Mouse (Mus musculus) lung, postnatal 25 days (tissue): ENCODE data around the gene B4galt2.
A peak's percentile ranks its signal among the peaks of the same experiment; 100 is the strongest.

ENCODE experiments used
- DNase-seq: peaks from one replicate; pipeline ENCODE4 v3.0.0; 2022; ENCODE audit warnings: low spot score

B4galt2 gene

GRCm38 (mm10) chr4:117870437-117870836, 12.8 kb downstream of the B4galt2 start:
- no peak for DNase-seq

- DNase-seq, result no peak
These were observed 14.0 kb downstream of the B4galt2 start for GRCm38 (mm10) chr4:117869317-117869716.

DNA sequence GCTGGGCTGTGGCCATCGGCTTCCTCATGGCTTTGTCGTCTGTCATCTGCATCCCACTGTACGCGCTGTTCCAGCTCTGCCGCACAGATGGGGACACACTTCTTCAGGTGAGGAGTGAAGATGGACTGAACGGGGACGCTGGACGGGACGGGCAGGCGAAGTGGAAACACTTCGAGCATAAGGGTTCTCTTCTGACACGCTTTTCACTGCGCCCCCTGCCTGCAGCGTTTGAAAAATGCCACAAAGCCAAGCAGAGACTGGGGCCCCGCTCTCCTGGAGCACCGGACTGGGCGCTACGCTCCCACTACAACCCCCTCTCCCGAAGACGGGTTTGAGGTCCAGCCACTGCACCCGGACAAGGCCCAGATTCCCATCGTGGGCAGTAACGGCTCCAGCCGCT, 15.5 kb downstream of the B4galt2 start:
- peak; percentile 49 for DNase-seq

- no peak for DNase-seq
These were observed 16.3 kb downstream of the B4galt2 start for GRCm38 (mm10) chr4:117867000-117867399.

GRCm38 (mm10) chr4:117866083-117866482, 17.2 kb downstream of the B4galt2 start:
- peak; percentile 87 for DNase-seq

GRCm38 (mm10) chr4:117862823-117863222, 20.5 kb downstream of the B4galt2 start:
- DNase-seq, result no peak

- DNase-seq, result no peak
These were observed 22.7 kb downstream of the B4galt2 start for GRCm38 (mm10) chr4:117860570-117860969.

DNA sequence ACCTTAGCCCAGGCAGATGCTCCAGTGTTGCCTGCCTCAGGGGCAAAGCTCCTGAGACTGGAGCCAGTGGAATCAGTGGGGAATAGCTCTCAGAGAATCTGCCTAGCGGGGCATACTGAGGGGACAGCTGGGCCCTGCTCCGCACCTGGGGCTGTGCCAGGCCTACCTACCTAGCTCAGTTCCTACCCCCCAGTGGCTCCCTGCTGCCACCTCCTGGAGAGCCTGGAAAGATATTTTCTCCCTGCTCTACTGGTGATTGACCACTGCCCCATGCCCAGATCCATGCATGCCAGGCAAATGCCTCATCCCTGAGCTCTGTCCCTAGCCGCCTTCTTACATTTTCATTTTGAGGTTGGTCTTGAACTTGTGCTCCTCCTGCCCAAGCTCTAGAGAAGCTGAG, 24.5 kb downstream of the B4galt2 start:
- DNase-seq, result peak; percentile 68

DNA sequence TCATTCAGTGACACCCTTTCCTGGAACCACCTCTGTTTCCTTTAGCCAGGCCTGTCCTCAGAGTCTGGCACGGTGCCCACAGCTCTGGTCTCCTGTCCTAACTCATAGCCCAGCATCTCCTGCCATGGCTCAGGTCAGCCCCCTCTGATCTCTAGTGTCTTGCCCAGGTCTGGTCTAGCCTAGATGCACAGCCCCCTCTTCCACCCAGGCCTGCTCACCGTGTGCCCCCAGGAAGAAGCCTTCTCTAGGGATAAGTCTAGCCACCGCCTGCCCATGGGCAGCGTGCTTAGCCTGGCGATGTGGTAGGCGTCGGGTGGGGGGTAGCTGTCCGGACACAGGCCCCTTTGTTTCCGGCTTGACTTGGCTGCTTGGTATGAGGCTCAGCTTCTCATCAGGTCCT, 28.1 kb downstream of the B4galt2 start:
- no peak for DNase-seq

GRCm38 (mm10) chr4:117852152-117852868, 31.0 kb downstream of the B4galt2 start:
- no peak for DNase-seq

- no peak for DNase-seq
These were observed 32.4 kb downstream of the B4galt2 start for GRCm38 (mm10) chr4:117850871-117851270.

- DNase-seq, result no peak
These were observed 33.1 kb downstream of the B4galt2 start for GRCm38 (mm10) chr4:117850176-117850575.

GRCm38 (mm10) chr4:117849506-117849905, 33.8 kb downstream of the B4galt2 start:
- DNase-seq, result no peak

GRCm38 (mm10) chr4:117849063-117849462, 34.2 kb downstream of the B4galt2 start:
- no peak for DNase-seq

- no peak for DNase-seq
These were observed 36.3 kb downstream of the B4galt2 start for GRCm38 (mm10) chr4:117847011-117847410.

DNA sequence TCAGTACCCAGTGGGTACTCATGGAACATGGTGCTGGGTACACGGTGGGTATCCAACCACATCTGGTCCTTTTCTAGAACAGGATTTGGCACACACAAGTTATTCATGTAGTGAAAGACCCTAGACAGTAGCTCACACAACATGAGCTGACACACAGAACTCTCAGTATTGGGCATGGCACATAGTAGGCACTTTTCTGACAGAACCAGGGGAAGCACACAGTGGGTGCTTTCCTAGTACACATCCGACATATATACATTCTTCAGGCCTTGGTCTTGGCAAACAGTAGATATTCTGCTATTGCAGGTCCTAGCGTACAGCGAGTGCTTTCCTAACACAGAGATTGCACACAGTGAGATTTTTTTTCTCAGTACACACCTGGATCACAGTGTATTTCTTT, 37.0 kb downstream of the B4galt2 start:
- DNase-seq, result no peak

DNA sequence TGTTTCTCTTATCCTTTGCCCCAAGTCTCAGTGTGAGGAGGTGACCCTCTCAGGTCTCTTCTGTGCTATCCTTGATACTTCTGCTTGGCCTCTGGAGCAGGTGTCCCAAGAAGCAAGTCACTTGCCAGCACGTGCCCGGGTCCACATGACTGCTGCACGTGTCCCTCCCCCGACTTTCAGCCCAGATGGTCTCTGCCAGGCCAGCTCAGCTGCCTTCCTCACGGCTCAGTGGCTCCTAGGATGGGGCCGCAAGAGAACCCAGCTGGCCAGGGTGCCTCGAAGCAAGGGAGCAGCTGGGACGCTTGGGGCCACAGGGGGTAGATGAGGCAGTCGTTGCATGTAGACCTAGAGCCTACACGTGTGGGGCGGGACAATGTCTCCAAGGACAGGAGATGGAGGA, 38.0 kb downstream of the B4galt2 start:
- DNase-seq, result no peak

DNA sequence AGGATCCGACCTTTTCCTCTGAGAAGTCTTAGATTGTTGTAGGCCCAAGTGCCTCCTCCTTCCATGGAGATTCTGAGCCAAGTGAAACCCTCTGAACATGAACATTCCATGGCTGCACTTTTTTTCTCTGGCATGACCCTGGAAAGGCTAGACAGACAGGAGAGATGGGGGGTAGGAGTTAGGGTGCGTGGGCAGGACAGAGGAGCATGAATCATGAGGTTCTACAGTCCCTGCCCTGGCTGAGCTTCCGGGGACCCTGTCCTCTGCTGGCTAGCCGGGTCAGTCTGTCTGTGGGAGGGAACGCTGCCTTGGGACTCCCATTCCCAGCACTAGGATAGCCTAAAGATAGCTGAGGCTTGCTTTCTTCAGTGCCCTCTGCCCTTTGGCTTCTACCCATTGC, 38.8 kb downstream of the B4galt2 start:
- no peak for DNase-seq

DNA sequence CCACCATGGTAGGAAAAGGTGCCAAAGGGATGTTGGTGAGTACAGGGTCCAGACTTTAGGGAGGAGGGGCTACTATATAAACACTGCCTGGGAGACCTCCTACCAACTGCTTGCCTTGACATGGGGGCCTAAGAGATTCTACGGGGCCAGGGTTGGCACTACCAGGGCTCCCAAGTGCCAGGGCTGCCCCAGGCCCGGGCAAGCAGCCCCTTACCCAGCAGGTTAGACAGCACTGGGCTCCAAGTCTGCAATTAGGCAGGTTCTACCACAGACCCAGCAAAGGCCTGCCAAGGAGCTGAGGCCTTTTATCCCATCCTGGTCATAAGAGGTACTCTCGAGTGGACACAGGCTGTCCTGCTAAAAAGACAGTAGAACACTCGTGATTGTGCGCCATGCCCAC, 40.2 kb downstream of the B4galt2 start:
- no peak for DNase-seq

- DNase-seq, result no peak
These were observed 41.7 kb downstream of the B4galt2 start for GRCm38 (mm10) chr4:117841566-117841965.

DNA sequence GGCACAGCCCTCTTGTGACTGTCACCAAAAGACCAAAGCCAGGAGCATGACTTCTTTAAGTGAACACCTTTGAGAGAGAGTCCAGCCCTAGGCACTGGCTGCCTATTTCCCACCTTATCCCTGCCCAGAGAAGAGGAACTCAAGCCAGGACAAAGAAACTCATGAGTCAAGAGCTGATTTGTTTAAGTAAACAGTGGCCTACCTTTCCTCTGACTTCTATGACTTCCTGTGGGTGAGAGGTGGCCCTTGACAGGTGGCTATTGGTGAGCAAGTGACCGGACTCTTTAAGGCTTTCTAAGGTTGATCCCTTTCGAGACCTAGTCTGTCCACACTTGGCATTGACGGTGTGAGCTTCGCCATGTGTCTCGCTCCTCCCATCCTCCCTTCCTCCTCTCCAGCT, 42.5 kb downstream of the B4galt2 start:
- peak; percentile 75 for DNase-seq

DNA sequence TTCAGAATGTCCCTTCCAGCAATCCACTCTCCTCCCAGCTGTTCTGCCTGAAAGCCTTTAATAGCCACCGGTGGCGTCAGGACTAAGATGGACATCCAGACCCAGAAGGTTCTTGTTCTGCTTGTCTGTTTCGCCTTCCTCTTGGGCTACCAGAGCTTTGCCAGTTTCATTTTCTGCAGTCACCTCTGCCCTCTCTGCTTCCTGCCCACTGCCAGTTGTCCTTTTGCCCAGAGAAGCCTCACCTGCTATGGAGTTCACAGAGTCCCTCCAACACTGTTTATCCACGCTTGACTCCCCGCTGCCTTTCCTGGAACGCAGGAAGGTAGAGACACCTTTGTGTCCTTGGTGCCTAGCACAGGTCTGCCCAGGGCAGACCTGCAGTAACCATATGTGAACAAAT, 43.9 kb downstream of the B4galt2 start:
- DNase-seq, result no peak

GRCm38 (mm10) chr4:117837271-117837670, 46.0 kb downstream of the B4galt2 start:
- no peak for DNase-seq

- DNase-seq, result peak; percentile 93
These were observed 47.0 kb downstream of the B4galt2 start for GRCm38 (mm10) chr4:117836204-117836767.
